In the genomic region with DNA sequence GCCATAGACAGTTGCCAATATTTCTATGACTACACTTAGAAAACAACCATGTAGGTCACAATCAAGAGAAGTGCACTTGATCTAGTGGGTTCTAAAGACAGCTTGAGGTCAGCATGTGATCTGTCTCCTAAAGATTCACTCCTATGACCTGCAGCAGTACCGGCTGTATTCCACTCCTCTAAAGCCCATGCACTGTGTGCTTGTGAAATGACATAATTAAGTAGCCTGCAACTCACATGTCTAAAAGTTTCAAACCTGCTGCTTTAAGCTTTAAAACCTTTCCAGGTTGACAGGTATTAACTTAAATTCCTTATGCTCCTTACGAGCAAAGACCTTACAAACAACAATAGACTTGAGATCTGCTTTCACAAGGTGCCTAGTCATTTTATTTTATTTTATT, we compare ENCODE assay signal across 8 mouse cellular contexts. TPM values are rescaled to one million over a fixed set of nuclear protein-coding genes. Genes with fewer than 3 reads are reported as not detected.
DNase-seq lines count a peak whose midpoint lies in the region; ATAC-seq and TF ChIP-seq lines count a peak whose summit lies in the region.

No protein-coding gene starts in this region.

- no peak overlapping the region for H3K9ac ChIP-seq in embryonic facial prominence, embryonic 15.5 days
- no peak overlapping the region for H3K9ac ChIP-seq in intestine, postnatal 0 days (ENCODE audit: low read depth, low read length)
- 0 out of 2 replicates have a peak overlapping the region, but pooled peaks have one; percentile 85 for H3K9ac ChIP-seq in neural tube, embryonic 13.5 days

- intact Hi-C loops in left cerebral cortex, postnatal 36 days (cut with DNase I) = no loop called here

- ATAC-seq in embryonic facial prominence, embryonic 15.5 days (ENCODE audit: insufficient number of reproducible peaks, low FRiP score, low TSS enrichment, low read depth) = no peak
- no peak for ATAC-seq in intestine, postnatal 0 days
- ATAC-seq in neural tube, embryonic 13.5 days (ENCODE audit: low read depth) = no peak

- DNase-seq in layer of hippocampus, adult 2 months (ENCODE audit: low spot score in 2 of 2) = no peak
- no peak for DNase-seq in layer of hippocampus, adult 9-10 months (ENCODE audit: low spot score)
- no peak for DNase-seq in left cerebral cortex, postnatal 36 days (ENCODE audit: low spot score in 2 of 2)
- no peak for DNase-seq in embryo, embryonic 9.5 days (ENCODE audit: extremely low spot score)
- no peak for DNase-seq in right cerebral cortex, postnatal 14 days

- no peaks in the 10 kb centered on the region for H3K9me3 ChIP-seq in embryonic facial prominence, embryonic 15.5 days (replicated peaks)
- no peaks in the 10 kb centered on the region for H3K9me3 ChIP-seq in intestine, postnatal 0 days (ENCODE audit: control insufficient read depth)
- H3K9me3 ChIP-seq in neural tube, embryonic 13.5 days = no peaks in the 10 kb centered on the region

- H3K27ac ChIP-seq in layer of hippocampus, adult 2 months = no peak overlapping the region
- H3K27ac ChIP-seq in embryonic facial prominence, embryonic 15.5 days (replicated peaks) = no peak overlapping the region
- H3K27ac ChIP-seq in intestine, postnatal 0 days (ENCODE audit: low read depth, low read length) = no peak overlapping the region
- H3K27ac ChIP-seq in neural tube, embryonic 13.5 days (replicated peaks) = no peak overlapping the region

- TF ChIP-seq CTCF in layer of hippocampus, adult 2 months (conservative IDR thresholded peaks at IDR 0.05) = no peak
- TF ChIP-seq CTCF in intestine, postnatal 0 days (IDR thresholded peaks at IDR 0.05; ENCODE audit: low read depth) = no peak

- WGBS in embryonic facial prominence, embryonic 15.5 days = 57% methylated on average over 2 of the region's 2 CpGs
- 59% methylated on average over 2 of the region's 2 CpGs for WGBS in intestine, postnatal 0 days
- WGBS in neural tube, embryonic 13.5 days = 63% methylated on average over 2 of the region's 2 CpGs

- H3K36me3 ChIP-seq in embryonic facial prominence, embryonic 15.5 days = no peaks in the 10 kb centered on the region
- H3K36me3 ChIP-seq in intestine, postnatal 0 days (ENCODE audit: control insufficient read depth, insufficient read depth) = no peaks in the 10 kb centered on the region
- no peaks in the 10 kb centered on the region for H3K36me3 ChIP-seq in neural tube, embryonic 13.5 days

- H3K4me3 ChIP-seq in layer of hippocampus, adult 2 months = peak overlapping the region; percentile 82; the same call in 1 of the 2 replicates
- no peak overlapping the region; the same call in 1 of the 2 replicates for H3K4me3 ChIP-seq in embryonic facial prominence, embryonic 15.5 days (replicated peaks)
- no peak overlapping the region for H3K4me3 ChIP-seq in intestine, postnatal 0 days (ENCODE audit: low read depth, low read length)
- peak overlapping the region; percentile 67 for H3K4me3 ChIP-seq in neural tube, embryonic 13.5 days

- peaks cover 17% of the 10 kb centered on the region for H3K4me1 ChIP-seq in embryonic facial prominence, embryonic 15.5 days
- peaks cover 8% of the 10 kb centered on the region; the same call in 1 of the 2 replicates for H3K4me1 ChIP-seq in intestine, postnatal 0 days (replicated peaks; ENCODE audit: control insufficient read depth, insufficient read depth, low read length)
- H3K4me1 ChIP-seq in neural tube, embryonic 13.5 days (replicated peaks) = peaks cover 39% of the 10 kb centered on the region

- H3K4me2 ChIP-seq in embryonic facial prominence, embryonic 15.5 days (replicated peaks) = peak overlapping the region; percentile 72
- H3K4me2 ChIP-seq in intestine, postnatal 0 days (replicated peaks; ENCODE audit: low read depth) = peak overlapping the region; percentile 78
- peak overlapping the region; percentile 63 for H3K4me2 ChIP-seq in neural tube, embryonic 13.5 days

- no peaks in the 10 kb centered on the region for H3K27me3 ChIP-seq in embryonic facial prominence, embryonic 15.5 days
- no peaks in the 10 kb centered on the region for H3K27me3 ChIP-seq in intestine, postnatal 0 days (replicated peaks; ENCODE audit: control insufficient read depth, insufficient read depth, low read length)
- H3K27me3 ChIP-seq in neural tube, embryonic 13.5 days = no peaks in the 10 kb centered on the region

RNA-seq across cellular contexts. Expression of gene Sptssa, which starts 0.9 kb away (rescaled TPM):
- total RNA-seq in layer of hippocampus, adult 2 months (2021) = 10 to 100 TPM; 21.9 to 25.1 TPM
- 190 and 192 TPM in 2 replicates for polyA plus RNA-seq in embryonic facial prominence, embryonic 15.5 days (2015; fragmentation: Nextera tagmentation; extraction: Ambion mirVana)
- 168 and 172 TPM in 2 replicates for polyA plus RNA-seq in intestine, postnatal 0 days (2015; fragmentation: Nextera tagmentation; extraction: Ambion mirVana)
- 203 and 229 TPM in 2 replicates for polyA plus RNA-seq in neural tube, embryonic 13.5 days (2015; fragmentation: Nextera tagmentation; extraction: Ambion mirVana)
- 10 to 100 TPM; 20.2 to 22.8 TPM for total RNA-seq in left cerebral cortex, postnatal 36 days (2021)

RNA-seq across cellular contexts. Expression of gene Eapp, which starts 38.5 kb away (rescaled TPM):
- 10 to 100 TPM; 37.2 to 45.9 TPM for total RNA-seq in layer of hippocampus, adult 2 months (2021)
- 71.1 and 72.6 TPM in 2 replicates for polyA plus RNA-seq in embryonic facial prominence, embryonic 15.5 days (2015; fragmentation: Nextera tagmentation; extraction: Ambion mirVana)
- 93.6 and 94.1 TPM in 2 replicates for polyA plus RNA-seq in intestine, postnatal 0 days (2015; fragmentation: Nextera tagmentation; extraction: Ambion mirVana)
- 83.4 and 87.1 TPM in 2 replicates for polyA plus RNA-seq in neural tube, embryonic 13.5 days (2015; fragmentation: Nextera tagmentation; extraction: Ambion mirVana)
- 10 to 100 TPM; 37.9 to 41.0 TPM for total RNA-seq in left cerebral cortex, postnatal 36 days (2021)

Comparison
In these comparisons a context has a peak if more than half of its experiments do, and no peak if none do; other contexts are left out.
1. H3K4me3 ChIP-seq: peak in layer of hippocampus, adult 2 months (single experiment) and neural tube, embryonic 13.5 days (single experiment); none in embryonic facial prominence, embryonic 15.5 days (single experiment) and intestine, postnatal 0 days (single experiment).
2. Peak in every context shown above with its lines, with median percentiles within 50 percentile points of each other: H3K4me2 ChIP-seq.